Mouse (Mus musculus) Patski (cell line): ENCODE data around the gene 1700021F05Rik. TPM values are rescaled to one million over a fixed set of nuclear protein-coding genes. Genes with fewer than 3 reads are reported as not detected.

ENCODE experiments used
- ATAC-seq: fragments of 100-300 bp; one replicate; pipeline ENCODE4 v1.8.0; 2021
- CTCF ChIA-PET: fragments of 350-600 bp; sonication (Branson Sonifier 250); formaldehyde crosslinking; loops from one replicate; lab custom pipeline; 2022; ENCODE audit warnings: inconsistent platforms; lab: Charles Lee
- POLR2A ChIA-PET: fragments of 350-600 bp; sonication (Branson Sonifier 250); formaldehyde crosslinking; loops from one replicate; lab custom pipeline; 2022; ENCODE audit warnings: antibody characterized with exemption, inconsistent platforms; lab: Charles Lee
- DNase-seq: peaks from one replicate; pipeline ENCODE4 v3.0.0-alpha.2; 2011; ENCODE audit warnings: low read depth, low spot score
- H3K27me3 ChIP-seq: fragments of 371-371 bp; one replicate; pipeline ENCODE4 v1.5.1; 2021
- CTCF ChIP-seq: fragments of 100-300 bp; IDR thresholded peaks from one replicate; pipeline ENCODE4 v1.5.1; 2021
- in situ Hi-C: fragments of 300-500 bp; cut with MboI; formaldehyde crosslinking; loops from 3 replicates; pipeline ENCODE4 v1.11.1; 2018; ENCODE audit warnings: low pct_unique_long_range_greater_than_20kb, mixed read lengths
- polyA plus RNA-seq: library from polyadenylated mRNA; unstranded; gene quantifications from one replicate; pipeline ENCODE4 v1.2.3, GENCODE M21; 2021

1700021F05Rik gene
- polyA plus RNA-seq, 1 experiment from 2014 or later = 70.0 TPM

- no peaks in the 10 kb centered on the region for H3K27me3 ChIP-seq
- POLR2A ChIA-PET = interaction anchor here (0.5 kb wide), 1 partner anchor 39 kb away, joined by 4 read pairs; no protein-coding TSS in a partner anchor
- no peak for TF ChIP-seq CTCF
- in situ Hi-C loops = no loop called here
- DNase-seq (no peak), ATAC-seq (no peak)
- CTCF ChIA-PET = interaction anchor here (1.6 kb wide), 1 partner anchor 20 kb away, joined by 4 read pairs; no protein-coding TSS in a partner anchor
Measured at GRCm38 (mm10) chr10:43487441-43488010, 53.3 kb downstream of the 1700021F05Rik start.

- TF ChIP-seq CTCF = no peak
- no peaks in the 10 kb centered on the region for H3K27me3 ChIP-seq
- in situ Hi-C loops = no loop called here
- DNase-seq = no peak
- ATAC-seq = no peak
- ChIA-PET CTCF (no interaction called here), POLR2A (no interaction called here)
Measured at GRCm38 (mm10) chr10:43485751-43486268, 55.0 kb downstream of the 1700021F05Rik start.

DNA sequence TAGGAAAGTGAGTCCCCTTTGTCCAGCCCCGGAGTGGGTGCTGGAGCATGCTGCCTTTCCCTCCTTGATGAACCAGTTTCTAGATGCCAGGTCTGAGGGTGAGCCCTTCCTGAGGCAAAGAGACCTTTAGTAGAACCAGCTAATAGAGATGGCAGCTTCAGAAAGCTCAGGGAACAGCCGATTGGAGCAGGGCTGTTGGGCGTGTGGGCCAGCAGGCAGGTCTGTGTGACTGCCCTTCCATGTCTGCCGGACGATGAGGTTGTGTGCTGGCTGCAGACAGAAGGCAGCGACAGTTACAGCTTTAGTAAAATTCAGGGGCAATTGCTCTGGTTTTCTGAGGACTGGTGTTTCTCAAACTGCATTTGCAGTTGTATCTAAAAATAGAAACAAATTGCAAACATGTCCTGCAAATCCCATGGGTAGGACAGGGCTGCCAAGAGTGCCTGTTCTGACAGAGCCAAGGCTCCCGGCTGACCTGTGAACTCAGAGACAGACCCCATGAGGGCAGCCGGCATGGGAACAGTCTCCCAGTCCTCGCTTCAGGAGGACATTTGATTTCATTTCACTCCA, 57.3 kb downstream of the 1700021F05Rik start:
- ChIA-PET CTCF (interaction anchor here (1.2 to 1.9 kb wide), 2 partner anchors 31 to 57 kb away, joined by 3 to 5 read pairs; partner anchors contain the start of gene 1700021F05Rik), POLR2A (no interaction called here)
- DNase-seq (no peak), ATAC-seq (no peak)
- no peak for TF ChIP-seq CTCF
- in situ Hi-C loops = no loop called here
- H3K27me3 ChIP-seq = no peaks in the 10 kb centered on the region

DNA sequence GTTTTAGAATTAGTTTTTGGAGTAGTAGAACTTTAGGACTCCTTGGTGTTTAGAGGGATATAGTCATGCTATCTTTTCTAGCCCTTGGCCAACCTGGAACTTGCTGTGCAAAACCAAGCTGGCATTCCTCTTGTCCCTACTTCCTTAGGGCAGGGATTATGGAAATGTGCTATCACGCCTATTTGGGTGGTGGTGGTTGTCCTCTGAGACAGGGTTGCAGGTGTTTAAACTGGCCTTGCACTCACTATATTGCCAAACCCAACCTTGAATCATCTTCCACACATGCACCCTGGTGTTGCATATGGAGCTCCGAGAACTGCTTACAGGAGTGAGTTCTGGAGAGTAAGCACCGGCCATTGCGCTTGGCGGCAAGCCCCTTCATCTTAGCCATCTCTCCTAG, 58.8 kb downstream of the 1700021F05Rik start:
- H3K27me3 ChIP-seq = no peaks in the 10 kb centered on the region
- no peak for TF ChIP-seq CTCF
- ChIA-PET CTCF (interaction anchor here (1.9 kb wide), 1 partner anchor 59 kb away, joined by 5 read pairs; the partner anchor contains the start of gene 1700021F05Rik), POLR2A (no interaction called here)
- no peak for DNase-seq
- in situ Hi-C loops = no loop called here
- ATAC-seq = no peak

DNA sequence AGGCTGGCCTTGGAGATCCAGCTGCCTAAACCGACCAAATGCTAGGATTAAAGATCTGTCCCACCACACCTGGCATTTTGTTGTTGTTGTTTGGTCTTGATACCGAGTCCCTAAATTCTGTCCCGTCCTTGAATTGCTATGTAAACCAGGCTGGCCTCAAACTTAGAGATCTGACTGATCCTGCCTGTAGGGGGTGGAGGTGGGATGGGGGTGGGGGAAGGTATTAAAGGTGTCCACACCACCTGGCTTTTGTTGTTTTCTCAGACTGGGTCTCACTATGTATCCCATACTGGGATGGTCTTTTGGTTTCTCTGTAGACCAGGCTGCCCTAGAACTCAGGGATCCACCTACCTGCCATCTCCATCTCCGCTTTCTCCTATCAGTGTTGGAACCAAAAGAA, 59.6 kb downstream of the 1700021F05Rik start:
- in situ Hi-C loops = no loop called here
- ATAC-seq (no peak), DNase-seq (no peak)
- ChIA-PET POLR2A (interaction anchor here (0.7 to 1.5 kb wide), 2 partner anchors 8 to 485 kb away, joined by 3 to 4 read pairs; no protein-coding TSS in a partner anchor), CTCF (interaction anchor here (1.7 kb wide), 1 partner anchor 60 kb away, joined by 6 read pairs; the partner anchor contains the start of gene 1700021F05Rik)
- no peak for TF ChIP-seq CTCF
- no peaks in the 10 kb centered on the region for H3K27me3 ChIP-seq

GRCm38 (mm10) chr10:43480227-43480849, 60.5 kb downstream of the 1700021F05Rik start:
- DNase-seq (no peak), ATAC-seq (no peak)
- CTCF ChIA-PET = interaction anchor here (1.7 kb wide), 1 partner anchor 61 kb away, joined by 6 read pairs; the partner anchor contains the start of gene 1700021F05Rik
- in situ Hi-C loops = no loop called here
- TF ChIP-seq CTCF = no peak
- H3K27me3 ChIP-seq = no peaks in the 10 kb centered on the region
- POLR2A ChIA-PET = interaction anchor here (1.5 kb wide), 1 partner anchor 9 kb away, joined by 4 read pairs; no protein-coding TSS in a partner anchor

GRCm38 (mm10) chr10:43479436-43480157, 61.2 kb downstream of the 1700021F05Rik start:
- in situ Hi-C loops = no loop called here
- DNase-seq (peak; percentile 31), ATAC-seq (peak; percentile 91)
- peak; percentile 97 for TF ChIP-seq CTCF
- CTCF ChIA-PET = interaction anchor here (1.7 kb wide), 1 partner anchor 61 kb away, joined by 6 read pairs; the partner anchor contains the start of gene 1700021F05Rik
- POLR2A ChIA-PET = interaction anchor here (1.5 kb wide), 1 partner anchor 10 kb away, joined by 4 read pairs; no protein-coding TSS in a partner anchor
- no peaks in the 10 kb centered on the region for H3K27me3 ChIP-seq

DNA sequence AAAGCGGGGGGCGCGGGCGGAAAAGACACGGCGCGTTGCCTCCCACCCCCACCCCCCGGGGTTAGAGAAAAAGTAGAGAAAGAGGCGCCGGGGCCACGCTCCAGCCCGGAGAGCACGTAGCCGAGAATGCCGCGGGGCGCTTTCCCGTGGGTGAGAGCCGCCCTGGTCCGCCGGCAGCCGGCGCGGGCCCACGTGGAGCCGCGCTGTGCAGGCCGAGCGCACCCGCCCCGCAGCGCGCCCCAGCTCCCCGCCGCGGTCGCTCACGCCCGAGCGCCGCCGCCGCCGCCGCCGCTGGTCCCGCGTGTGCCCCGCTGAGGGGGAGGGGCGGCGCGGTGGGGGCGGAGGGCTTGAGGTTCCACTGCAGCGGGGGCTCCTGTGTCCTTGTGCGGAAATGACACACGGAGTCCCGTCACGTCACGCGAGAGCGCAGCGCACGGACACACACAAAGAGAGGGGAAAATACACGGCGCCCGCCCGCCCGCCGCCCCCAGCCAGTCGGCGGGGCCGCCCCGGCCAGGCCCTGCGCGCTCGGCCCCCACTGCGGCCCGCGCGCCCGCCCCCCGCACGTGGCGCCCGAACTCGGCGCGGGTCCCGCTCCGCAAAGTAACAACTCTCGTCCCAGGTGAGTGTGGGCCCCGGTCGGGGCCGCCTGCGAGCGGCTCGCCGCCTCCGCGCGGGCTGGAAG, 61.9 kb downstream of the 1700021F05Rik start, which contains the start of gene Bend3:
Bend3 (plus strand) TSS at position 81 of the 685 bp plus-strand sequence.
- DNase-seq (no peak), ATAC-seq (peak; percentile 37)
- ChIA-PET POLR2A (no interaction called here), CTCF (no interaction called here)
- in situ Hi-C loops = no loop called here
- TF ChIP-seq CTCF = no peak
- no peaks in the 10 kb centered on the region for H3K27me3 ChIP-seq

DNA sequence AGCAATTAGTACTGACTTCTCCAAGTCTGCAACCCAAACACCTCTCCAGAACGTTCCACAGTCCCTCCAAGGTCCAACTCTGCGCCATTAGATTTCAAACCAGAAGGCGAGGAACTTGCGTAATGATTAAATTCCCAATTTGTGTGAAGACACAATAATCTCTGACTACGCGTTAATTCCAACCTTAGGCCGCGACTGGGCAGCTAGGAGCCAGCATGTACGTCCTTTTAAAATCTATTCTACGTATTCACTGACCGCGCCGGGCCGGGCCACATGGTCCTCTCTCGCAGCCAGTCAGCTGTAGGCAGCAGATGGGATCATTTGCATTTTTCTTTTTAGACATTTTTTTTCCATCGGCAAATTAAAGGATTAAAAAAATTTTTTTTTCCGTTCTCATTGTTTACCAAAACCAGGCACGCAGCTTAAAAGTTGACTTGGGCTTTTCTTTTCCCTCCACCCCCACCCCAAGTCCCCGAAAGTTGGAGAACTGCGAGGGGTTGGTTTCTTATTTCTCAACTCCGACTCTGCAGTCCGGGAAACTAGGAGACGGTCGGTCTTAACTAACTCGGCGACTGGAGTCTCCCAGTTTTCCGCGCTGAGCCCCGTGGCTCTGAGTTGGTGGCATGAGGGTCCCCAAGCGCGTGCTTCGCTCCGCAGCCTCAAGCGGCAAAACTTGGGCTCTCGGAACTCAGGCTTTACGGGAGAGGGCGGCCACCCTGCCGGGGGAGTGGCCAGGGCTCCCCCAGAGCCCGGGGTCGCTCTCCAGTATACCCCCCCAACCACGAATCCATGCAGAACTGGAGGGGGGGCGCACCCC, 62.7 kb downstream of the 1700021F05Rik start:
- TF ChIP-seq CTCF = no peak
- ATAC-seq = no peak
- ChIA-PET POLR2A (interaction anchor here (0.6 kb wide), 2 partner anchors 12 to 64 kb away, joined by 4 to 5 read pairs; no protein-coding TSS in a partner anchor), CTCF (interaction anchor here (1.2 kb wide), 1 partner anchor 10 kb away, joined by 3 read pairs; no protein-coding TSS in a partner anchor)
- no peaks in the 10 kb centered on the region for H3K27me3 ChIP-seq
- no peak for DNase-seq
- in situ Hi-C loops = no loop called here
